Mouse (Mus musculus) heart, postnatal 4 days (tissue): ENCODE measurements at regions not wholly inside any gene's neighbourhood (a gene's known extent, or its start where the extent isn't known, plus 50 kb on each side); places are given as distances from the start of the nearest gene placed in this dataset.

Experiments used
- DNase-seq: peaks from one replicate; pipeline ENCODE4 v3.0.0; 2021

DNA sequence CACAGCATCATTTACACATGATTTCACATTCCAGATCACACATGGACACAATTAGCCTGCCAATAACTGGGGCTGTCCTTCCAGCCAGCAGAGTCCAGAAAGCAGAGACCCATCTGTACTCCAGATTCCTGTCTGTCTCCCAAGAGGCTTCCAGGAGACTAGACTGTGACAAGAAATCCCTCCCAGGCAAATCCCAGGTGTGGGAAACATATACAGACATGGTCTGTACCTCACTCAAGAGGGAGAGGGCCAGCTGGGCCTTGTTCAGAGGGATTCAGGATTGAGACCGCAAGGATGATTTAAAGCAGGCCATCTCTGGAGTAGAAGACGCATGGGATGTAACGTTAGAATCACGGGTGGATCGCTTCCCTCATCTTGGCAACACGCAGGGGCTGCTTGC, 182.7 kb upstream of the Prr30 start:
- no peak for DNase-seq

- DNase-seq: no peak
Measured at GRCm38 (mm10) chr14:101381943-101382342, 181.8 kb upstream of the Prr30 start.

DNA sequence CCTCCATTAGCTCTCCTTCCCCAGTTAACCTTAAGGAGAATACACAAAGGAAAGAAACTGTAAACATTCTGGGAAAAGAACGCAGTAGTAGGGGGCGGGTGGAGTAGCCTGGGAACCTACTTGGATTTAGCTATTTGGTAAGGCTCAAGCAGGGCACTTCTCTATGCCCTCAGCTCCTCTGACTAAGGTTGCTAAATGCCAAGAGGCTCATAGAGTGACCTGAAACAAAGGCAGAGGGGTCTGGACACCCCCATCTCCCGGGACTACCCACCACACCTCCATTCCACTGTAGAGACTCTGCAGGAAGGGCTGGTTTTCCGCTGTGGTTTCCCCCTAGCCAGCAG, 179.5 kb upstream of the Prr30 start:
- DNase-seq: no peak

DNA sequence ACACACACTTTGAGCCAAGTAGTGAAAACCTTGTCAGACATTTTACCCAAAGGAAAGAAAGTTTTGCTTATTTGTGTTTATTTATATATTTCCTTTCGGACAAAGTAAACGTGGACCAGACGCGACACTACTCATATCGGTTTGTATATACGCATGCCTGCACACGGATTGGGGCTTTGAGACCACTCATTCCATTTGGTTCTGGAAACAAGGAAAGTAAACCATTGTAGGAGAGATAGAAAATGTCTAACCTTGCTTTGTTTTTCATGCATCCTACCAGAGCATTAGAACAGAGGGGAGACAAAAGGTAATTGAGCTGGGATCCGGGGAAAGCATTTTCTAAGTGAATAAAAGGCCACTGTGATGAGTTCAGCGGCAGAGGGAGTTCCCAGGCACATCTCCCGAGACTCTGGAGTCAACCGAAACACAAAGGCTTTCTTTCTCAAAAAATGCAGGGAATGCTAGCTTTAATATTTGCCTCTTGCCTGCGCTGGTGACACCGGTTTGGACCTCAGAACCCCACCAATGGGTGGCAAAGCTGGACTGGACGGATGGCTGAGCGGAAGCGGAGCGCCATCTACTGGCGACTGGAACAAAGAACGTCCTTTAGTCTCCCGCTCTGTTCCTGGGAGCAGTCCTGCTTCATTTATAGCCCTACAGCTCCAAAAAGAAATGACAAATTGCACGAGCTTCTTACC, 179.0 kb upstream of the Prr30 start:
- DNase-seq: peak; percentile 84

DNA sequence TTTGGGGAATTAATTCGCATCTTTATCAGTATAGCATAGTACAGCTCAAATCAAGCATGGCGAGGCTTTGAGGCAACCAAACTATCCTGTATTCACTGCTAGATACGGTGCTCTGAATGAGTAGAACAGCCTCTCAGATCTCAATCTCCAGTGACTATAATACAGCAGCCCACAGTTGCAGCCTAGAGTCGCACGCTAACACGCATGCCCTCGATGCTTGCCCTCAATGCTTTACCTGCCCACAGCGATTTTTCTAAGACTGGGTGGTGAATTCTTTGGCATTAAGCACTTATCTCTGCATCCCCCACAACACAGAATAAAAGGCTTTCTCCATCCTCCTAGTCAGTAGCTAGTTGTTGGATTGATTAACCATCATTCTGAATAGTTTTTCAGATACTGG, 178.4 kb upstream of the Prr30 start:
- no peak for DNase-seq

GRCm38 (mm10) chr14:101376690-101377089, 176.6 kb upstream of the Prr30 start:
- no peak for DNase-seq

GRCm38 (mm10) chr14:101375833-101376232, 175.7 kb upstream of the Prr30 start:
- no peak for DNase-seq

DNA sequence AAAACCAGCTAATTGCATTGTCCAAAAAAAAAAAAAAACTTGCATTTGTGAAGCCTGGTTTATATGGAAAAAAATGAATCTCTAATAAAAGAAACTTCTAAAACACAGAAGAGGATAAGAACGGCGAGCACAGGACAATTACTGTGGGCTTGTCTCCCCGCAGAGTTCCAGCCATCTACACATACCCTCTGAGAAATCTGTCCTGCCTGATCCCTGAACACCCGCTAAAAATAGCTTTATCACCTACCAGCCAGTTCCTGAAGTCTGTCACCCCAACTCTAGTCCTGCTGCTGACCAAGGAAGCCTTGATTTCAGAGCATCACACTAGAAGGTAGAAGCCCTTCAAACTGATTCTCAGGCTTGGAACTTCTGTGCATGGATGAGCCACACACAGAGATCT, 173.7 kb upstream of the Prr30 start:
- DNase-seq: no peak

DNA sequence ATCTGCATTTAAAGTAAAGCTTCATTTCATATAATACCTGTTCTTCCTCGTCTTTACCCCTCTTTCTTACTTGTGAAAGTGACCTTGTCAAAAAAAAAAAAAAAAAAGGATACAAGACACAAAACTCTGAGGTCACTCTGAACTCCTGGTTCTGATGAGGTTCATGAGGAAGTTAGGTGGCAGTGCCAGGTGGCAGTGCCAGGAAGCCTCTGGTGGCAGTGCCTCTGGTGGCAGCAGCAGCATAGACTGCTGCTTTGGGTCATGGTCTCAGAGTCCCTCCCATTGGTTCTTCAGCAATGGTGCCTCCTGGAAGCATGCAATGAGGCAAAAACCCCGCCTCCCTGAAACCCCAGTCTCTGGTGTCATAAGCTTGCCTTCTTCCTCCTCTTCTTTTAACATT, 159.7 kb upstream of the Prr30 start:
- DNase-seq: no peak

DNA sequence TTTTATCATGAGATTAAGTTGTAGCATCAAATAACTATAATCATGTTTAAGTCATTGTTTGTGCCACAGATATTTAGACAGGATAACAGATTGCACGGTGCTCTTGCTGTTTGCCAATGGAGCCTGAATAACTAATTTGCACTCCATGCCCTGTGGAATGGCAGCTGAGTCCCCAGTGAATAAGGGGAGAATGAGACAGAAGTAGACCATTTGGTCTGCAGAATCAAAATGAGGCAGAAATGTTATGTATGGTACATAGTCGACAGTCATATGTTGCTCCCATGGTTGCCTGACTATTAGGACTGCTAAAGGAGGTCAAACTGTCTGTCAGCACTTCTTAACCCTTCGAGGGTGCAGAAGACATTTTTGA, 152.9 kb upstream of the Prr30 start:
- DNase-seq: no peak

- peak; percentile 37 for DNase-seq
Measured at GRCm38 (mm10) chr14:101352046-101353008, 152.2 kb upstream of the Prr30 start.

DNA sequence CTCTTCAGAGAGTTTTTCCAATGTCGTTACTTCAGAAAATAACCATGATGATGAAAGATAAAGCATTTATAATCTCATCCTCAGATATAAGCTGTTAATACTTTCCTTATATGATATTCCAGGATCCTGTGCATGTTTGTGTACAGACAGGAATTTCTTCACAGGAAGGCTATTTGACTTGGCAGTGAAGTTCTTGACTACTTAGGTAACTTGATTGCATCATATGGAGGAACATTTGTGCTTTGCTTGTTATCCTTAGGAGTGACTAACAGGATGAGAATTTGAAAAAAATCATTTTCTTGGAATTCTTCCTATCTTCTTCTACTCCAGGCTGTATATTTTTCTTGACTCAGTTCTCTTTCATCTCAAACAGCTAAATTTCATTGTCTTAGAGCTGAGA, 140.2 kb upstream of the Prr30 start:
- DNase-seq: no peak

- DNase-seq: no peak
Measured at GRCm38 (mm10) chr14:101332015-101332414, 131.9 kb upstream of the Prr30 start.

- DNase-seq: no peak
Measured at GRCm38 (mm10) chr14:101327421-101327820, 127.3 kb upstream of the Prr30 start.

DNA sequence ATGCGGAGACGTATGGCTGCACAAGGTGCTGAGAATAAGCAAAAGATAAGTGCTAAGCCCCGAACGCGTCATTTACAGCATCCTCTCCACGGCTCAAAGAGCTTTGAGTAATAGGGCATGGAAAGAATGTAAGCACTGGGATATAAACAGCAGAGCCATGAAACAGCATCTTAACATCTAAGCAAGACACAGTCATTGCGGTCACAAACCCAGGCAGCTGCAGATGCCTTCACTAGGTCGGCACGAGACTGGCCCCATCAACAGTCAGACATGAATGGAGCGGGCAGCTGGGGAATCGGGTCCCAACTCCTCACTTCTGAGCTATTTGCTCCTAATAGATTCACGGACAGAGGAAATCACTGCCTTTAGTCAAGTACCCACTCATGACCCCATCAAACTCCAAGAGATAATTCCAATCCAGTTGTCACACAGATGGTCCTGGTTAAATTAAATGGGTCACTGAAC, 126.4 kb upstream of the Prr30 start:
- DNase-seq: no peak

GRCm38 (mm10) chr14:101323361-101323760, 123.2 kb upstream of the Prr30 start:
- no peak for DNase-seq

- DNase-seq: no peak
Measured at GRCm38 (mm10) chr14:101307920-101308319, 107.8 kb upstream of the Prr30 start.

- peak; percentile 5 for DNase-seq
Measured at GRCm38 (mm10) chr14:101304487-101305032, 104.4 kb upstream of the Prr30 start.

DNA sequence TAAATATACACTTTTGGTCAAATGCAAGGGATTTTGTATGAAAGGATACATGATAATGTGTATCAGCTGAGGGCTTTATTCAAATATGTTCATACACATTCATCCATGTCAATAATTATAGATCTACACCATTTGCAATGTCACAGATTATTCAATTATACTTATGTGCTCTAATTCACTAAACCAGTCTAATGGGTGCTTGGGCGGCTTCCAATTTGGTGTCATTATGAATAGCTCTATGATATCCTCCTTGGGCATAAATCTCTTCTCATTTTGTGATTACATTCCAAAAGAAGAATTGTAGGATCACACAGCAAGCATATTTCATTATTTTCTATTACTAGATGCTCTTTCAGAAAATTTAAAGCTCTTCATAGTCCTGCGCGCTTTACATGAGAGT, 97.7 kb upstream of the Prr30 start:
- DNase-seq: no peak

DNA sequence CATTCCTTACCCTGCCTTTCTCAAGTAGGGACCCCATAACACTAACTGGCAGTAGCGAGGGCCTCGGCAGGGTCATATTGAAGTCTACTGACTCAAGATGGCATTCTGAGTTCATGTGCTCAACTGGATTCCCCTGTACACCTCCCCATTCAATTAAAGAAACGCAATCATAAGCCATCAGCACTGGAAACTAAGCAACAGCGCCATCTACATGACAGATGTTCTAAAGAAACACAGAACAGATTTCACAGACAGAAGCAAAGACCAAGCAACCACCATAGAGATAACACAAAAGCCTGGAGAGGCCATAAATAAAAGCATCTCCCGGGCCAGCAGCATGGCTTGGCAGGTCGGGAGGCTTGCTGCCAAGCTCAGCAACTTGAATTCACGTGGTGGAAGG, 94.6 kb upstream of the Prr30 start:
- peak; percentile 54 for DNase-seq

DNA sequence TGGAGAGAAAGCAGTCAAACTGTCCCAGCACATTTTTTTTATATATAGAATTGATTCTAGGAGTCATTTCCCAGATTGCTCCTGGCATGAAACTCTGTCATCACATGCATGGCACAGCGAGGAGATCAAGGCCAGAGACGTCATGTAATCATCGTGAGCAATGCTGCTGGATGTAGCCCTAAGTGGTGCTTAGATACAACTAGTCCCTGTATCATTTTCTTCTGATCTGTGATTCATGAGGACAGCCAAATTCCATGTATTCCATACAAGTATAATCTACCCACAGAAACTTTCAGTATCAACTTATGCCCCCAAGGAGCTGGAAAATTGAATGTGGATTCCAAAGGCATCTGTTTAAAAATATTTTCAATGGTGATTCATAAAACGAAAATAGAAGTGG, 87.6 kb upstream of the Prr30 start:
- DNase-seq: no peak

DNA sequence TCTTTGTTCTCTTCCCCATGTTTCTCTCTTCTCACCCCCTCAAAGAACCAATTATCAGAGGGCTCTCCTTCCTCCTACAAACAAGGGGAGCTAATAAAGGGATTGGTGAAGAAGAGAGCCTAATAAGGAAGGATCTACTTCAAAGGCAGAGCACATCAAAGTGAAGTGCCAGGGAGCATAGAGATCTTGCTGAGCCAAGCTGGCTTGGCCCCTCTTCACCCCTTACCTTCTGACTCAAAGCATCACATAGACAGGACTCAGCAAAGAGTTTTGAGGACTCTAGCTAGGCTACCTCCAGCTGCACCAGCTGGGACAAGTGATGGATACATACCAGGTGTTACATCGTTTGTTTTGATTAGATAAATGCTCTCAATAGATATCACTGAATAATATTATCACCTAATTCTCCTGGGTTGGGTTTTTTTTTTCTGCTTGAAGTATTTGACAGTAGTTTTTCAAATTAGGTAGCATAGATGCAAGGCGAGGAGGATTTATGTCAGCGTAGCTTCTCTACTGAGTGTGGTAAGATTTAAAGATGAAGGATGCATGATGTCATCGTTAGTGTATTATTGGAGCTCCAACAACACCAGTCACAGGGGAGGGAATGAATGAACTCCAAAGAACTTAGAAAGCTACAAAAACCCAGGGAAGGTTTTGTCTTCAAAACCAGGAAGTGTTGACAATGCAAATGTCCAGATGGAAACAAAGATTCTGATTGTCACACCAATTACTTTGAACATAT, 69.1 kb upstream of the Prr30 start:
- no peak for DNase-seq

GRCm38 (mm10) chr14:101267536-101267935, 67.4 kb upstream of the Prr30 start:
- DNase-seq: no peak
